Mouse (Mus musculus): ENCODE results near the gene Bmpr1b. TPM values are rescaled to one million over a fixed set of nuclear protein-coding genes. Genes with fewer than 3 reads are reported as not detected.

Gene Bmpr1b
- total and polyA plus RNA-seq, 2 experiments from 2014 or later, result 2.4 to 9.6 TPM

DNA sequence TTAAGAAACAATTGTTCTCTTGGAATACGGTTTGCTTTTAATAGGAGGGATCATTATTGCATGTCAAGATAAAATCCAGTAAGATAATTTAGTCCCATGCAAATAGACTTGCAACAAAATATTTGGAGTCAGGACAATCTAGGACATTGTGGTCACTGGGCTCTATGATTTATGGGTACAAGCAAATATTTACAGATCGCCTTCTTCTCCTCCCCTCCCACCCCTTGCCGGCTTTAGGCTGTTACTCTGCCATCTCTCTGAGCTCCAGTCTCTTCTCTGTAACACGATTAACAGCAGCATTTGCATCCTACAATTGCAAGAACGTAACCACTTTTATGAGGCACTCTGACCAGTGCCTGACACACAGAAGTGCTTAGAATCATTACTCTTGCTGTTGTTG is 104.1 kb downstream of the Bmpr1b start:
- Histone ChIP-seq H3K4me3 (ENCODE audit: low read depth, low read length) (no peak overlapping the region), H3K9me3 (ENCODE audit: low read length) (no peaks in the 10 kb centered on the region), H3K36me3 (ENCODE audit: insufficient read depth, low read length) (no peaks in the 10 kb centered on the region), H3K4me2 (ENCODE audit: low read depth, low read length, poor library complexity, severe bottlenecking) (no peak overlapping the region), H3K9ac (replicated peaks; ENCODE audit: low read length, poor library complexity, severe bottlenecking) (no peak overlapping the region), H3K27me3 (ENCODE audit: insufficient read depth, low read length) (no peaks in the 10 kb centered on the region), H3K27ac (ENCODE audit: low read depth, low read length) (no peak overlapping the region), H3K4me1 (ENCODE audit: insufficient read depth, low read length) (no peaks in the 10 kb centered on the region)
- WGBS, result 73% methylated on average over 5 of the region's 5 CpGs
- DNase-seq (ENCODE audit: low spot score) (no peak), ATAC-seq (ENCODE audit: low FRiP score) (no peak)
- TF ChIP-seq CTCF (IDR thresholded peaks at IDR 0.05), result no peak

DNA sequence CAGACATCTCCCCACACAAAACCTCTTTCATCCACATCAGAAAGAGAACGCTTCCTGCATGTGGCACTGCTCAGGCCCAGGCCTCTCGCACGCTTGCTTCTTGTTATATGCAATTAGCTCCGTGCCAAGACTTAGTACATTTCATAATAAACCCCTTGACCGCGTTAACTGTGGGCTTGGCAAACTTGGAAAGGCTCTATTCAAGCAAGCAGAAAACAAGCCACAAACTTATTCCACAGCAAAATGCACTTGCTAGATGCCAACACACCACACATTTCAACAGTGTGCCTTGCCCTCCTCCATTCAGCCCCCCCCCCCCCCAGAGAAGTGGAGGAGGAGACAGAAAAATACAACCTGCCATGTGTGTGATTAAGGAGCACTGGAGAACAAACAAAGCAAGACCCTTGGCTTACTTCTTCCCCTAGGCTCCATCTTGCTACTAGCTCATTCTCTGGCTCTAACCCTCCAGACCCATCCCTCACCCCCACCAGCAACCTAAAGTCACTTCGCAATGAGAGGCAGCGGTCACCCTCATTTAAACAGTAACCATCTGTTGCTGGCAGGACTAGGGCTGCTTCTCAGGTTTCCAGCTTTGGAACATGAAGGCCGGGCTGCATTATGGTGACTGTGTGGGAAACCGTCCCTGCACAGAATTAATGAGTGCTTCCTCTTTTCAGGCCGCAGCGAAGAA is 105.5 kb downstream of the Bmpr1b start:
- peak; percentile 68 for DNase-seq (ENCODE audit: low spot score)
- Histone ChIP-seq H3K36me3 (ENCODE audit: insufficient read depth, low read length) (no peaks in the 10 kb centered on the region), H3K27ac (ENCODE audit: low read depth, low read length) (no peak overlapping the region), H3K4me2 (ENCODE audit: low read depth, low read length, poor library complexity, severe bottlenecking) (no peak overlapping the region), H3K9ac (replicated peaks; ENCODE audit: low read length, poor library complexity, severe bottlenecking) (no peak overlapping the region), H3K4me3 (ENCODE audit: low read depth, low read length) (no peak overlapping the region), H3K9me3 (ENCODE audit: low read length) (no peaks in the 10 kb centered on the region), H3K4me1 (ENCODE audit: insufficient read depth, low read length) (no peaks in the 10 kb centered on the region), H3K27me3 (ENCODE audit: insufficient read depth, low read length) (no peaks in the 10 kb centered on the region)
- TF ChIP-seq CTCF (IDR thresholded peaks at IDR 0.05), result no peak
- 36% methylated on average over 12 of the region's 12 CpGs for WGBS
- ATAC-seq (ENCODE audit: low FRiP score), result peak; percentile 47; the same call in 1 of the 2 replicates

DNA sequence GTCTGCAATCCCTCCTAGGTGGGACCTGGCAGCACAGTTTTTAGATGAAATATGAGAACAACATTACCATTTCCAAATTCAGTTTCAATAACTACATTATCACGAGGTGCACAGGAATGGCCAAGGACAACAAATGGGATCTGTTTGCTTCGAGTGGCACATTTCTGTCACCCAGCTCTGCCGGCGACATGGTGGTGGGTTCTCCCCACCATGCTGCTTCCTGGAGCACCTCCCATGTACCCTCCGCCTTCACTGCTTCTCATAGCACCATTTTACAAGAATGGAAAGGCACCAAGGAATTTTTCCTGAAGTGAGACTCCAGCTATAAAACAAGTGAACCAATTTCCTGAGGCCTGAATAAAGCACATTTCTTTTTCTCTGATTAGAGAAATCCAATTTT is 108.0 kb downstream of the Bmpr1b start:
- H3K4me3 ChIP-seq (ENCODE audit: low read depth, low read length), result no peak overlapping the region
- no peaks in the 10 kb centered on the region for H3K4me1 ChIP-seq (ENCODE audit: insufficient read depth, low read length)
- no peak overlapping the region for H3K4me2 ChIP-seq (ENCODE audit: low read depth, low read length, poor library complexity, severe bottlenecking)
- no peak overlapping the region for H3K9ac ChIP-seq (replicated peaks; ENCODE audit: low read length, poor library complexity, severe bottlenecking)
- no peaks in the 10 kb centered on the region for H3K36me3 ChIP-seq (ENCODE audit: insufficient read depth, low read length)
- no peak overlapping the region for H3K27ac ChIP-seq (ENCODE audit: low read depth, low read length)
- ATAC-seq (ENCODE audit: low FRiP score) (no peak), DNase-seq (ENCODE audit: low spot score) (no peak)
- H3K9me3 ChIP-seq (ENCODE audit: low read length), result no peaks in the 10 kb centered on the region
- TF ChIP-seq CTCF (IDR thresholded peaks at IDR 0.05), result no peak
- WGBS, result 95% methylated on average over 5 of the region's 5 CpGs
- H3K27me3 ChIP-seq (ENCODE audit: insufficient read depth, low read length), result no peaks in the 10 kb centered on the region

DNA sequence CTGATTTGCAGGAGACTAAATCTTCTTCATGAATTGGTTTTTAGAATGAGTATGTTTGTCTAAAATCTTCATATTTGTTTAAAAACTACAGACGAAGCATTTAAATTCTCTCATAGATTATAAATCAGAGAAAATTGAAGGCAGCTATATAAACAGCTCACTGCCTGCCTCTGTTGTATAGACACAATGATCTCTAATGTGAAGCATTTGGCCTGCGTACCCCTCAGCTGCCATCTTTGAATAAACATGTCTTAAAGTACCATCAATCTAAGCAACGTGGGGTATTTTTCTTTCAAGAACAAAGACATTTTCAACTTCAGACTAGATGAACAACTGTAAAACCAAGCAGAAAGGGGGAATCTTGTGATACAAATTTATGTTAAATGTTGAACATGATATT is 109.3 kb downstream of the Bmpr1b start:
- 79% methylated on average over 3 of the region's 3 CpGs for WGBS
- no peaks in the 10 kb centered on the region for H3K36me3 ChIP-seq (ENCODE audit: insufficient read depth, low read length)
- no peak for DNase-seq (ENCODE audit: low spot score)
- no peak overlapping the region for H3K4me3 ChIP-seq (ENCODE audit: low read depth, low read length)
- no peak overlapping the region for H3K4me2 ChIP-seq (ENCODE audit: low read depth, low read length, poor library complexity, severe bottlenecking)
- ATAC-seq (ENCODE audit: low FRiP score), result no peak
- no peak overlapping the region for H3K9ac ChIP-seq (replicated peaks; ENCODE audit: low read length, poor library complexity, severe bottlenecking)
- no peak for TF ChIP-seq CTCF (IDR thresholded peaks at IDR 0.05)
- H3K9me3 ChIP-seq (ENCODE audit: low read length), result no peaks in the 10 kb centered on the region
- no peaks in the 10 kb centered on the region for H3K4me1 ChIP-seq (ENCODE audit: insufficient read depth, low read length)
- H3K27ac ChIP-seq (ENCODE audit: low read depth, low read length), result no peak overlapping the region
- no peaks in the 10 kb centered on the region for H3K27me3 ChIP-seq (ENCODE audit: insufficient read depth, low read length)

DNA sequence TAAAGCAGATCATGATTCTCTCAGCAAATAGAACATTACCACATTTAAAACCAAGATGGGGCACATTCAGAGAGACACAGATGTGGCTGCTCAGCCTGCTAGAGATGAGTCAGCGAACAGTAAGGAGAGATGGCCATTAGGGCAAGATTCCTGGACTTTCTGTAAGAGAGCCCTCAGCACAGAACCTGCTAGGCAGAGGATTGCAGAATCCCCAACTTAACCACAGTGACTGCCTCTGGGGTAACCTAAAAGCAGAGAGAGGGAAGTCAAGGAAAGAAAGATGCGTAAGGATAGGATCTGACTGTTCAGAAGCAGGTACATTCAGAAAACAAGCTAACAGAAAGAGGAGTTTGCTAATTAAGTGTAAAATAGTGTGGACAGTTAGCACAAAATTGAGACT is 118.5 kb downstream of the Bmpr1b start:
- Histone ChIP-seq H3K4me3 (ENCODE audit: low read depth, low read length) (no peak overlapping the region), H3K27me3 (ENCODE audit: insufficient read depth, low read length) (no peaks in the 10 kb centered on the region), H3K9me3 (ENCODE audit: low read length) (no peaks in the 10 kb centered on the region), H3K36me3 (ENCODE audit: insufficient read depth, low read length) (no peaks in the 10 kb centered on the region), H3K9ac (replicated peaks; ENCODE audit: low read length, poor library complexity, severe bottlenecking) (no peak overlapping the region), H3K4me1 (ENCODE audit: insufficient read depth, low read length) (no peaks in the 10 kb centered on the region), H3K4me2 (ENCODE audit: low read depth, low read length, poor library complexity, severe bottlenecking) (no peak overlapping the region), H3K27ac (ENCODE audit: low read depth, low read length) (no peak overlapping the region)
- WGBS, result 100% methylated on average over 2 of the region's 2 CpGs
- no peak for TF ChIP-seq CTCF (IDR thresholded peaks at IDR 0.05)
- ATAC-seq (ENCODE audit: low FRiP score) (no peak), DNase-seq (ENCODE audit: low spot score) (no peak)

DNA sequence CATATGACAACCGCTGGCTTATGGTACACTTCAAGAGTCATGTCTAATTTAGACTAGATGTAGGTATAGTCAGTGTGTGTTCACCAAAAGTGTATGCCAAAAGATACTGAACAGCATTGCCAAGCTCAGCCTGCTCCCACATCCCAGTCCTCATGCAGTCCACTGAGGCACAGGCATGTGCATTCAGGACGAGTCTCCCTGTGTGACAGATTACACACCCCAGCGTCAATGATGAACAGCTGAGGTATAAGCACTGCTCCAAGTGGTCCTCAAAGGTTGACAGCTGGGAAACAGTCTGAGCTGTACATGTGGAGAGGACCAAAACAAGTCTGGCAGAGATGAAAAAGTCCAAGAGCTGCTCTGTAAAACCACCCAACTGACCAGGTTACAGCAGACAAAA is 119.6 kb downstream of the Bmpr1b start:
- 86% methylated on average over 3 of the region's 3 CpGs for WGBS
- no peak overlapping the region for H3K27ac ChIP-seq (ENCODE audit: low read depth, low read length)
- ATAC-seq (ENCODE audit: low FRiP score) (no peak), DNase-seq (ENCODE audit: low spot score) (no peak)
- H3K4me2 ChIP-seq (ENCODE audit: low read depth, low read length, poor library complexity, severe bottlenecking), result no peak overlapping the region
- H3K9me3 ChIP-seq (ENCODE audit: low read length), result no peaks in the 10 kb centered on the region
- H3K27me3 ChIP-seq (ENCODE audit: insufficient read depth, low read length), result no peaks in the 10 kb centered on the region
- H3K4me1 ChIP-seq (ENCODE audit: insufficient read depth, low read length), result no peaks in the 10 kb centered on the region
- no peak overlapping the region for H3K4me3 ChIP-seq (ENCODE audit: low read depth, low read length)
- no peak overlapping the region for H3K9ac ChIP-seq (replicated peaks; ENCODE audit: low read length, poor library complexity, severe bottlenecking)
- no peaks in the 10 kb centered on the region for H3K36me3 ChIP-seq (ENCODE audit: insufficient read depth, low read length)
- TF ChIP-seq CTCF (IDR thresholded peaks at IDR 0.05), result no peak

Measured in midbrain, postnatal 0 days (tissue).